10 mouse cellular contexts compared by ENCODE assay signal in genomic region chr3:101141864-101142263, GRCm38 (mm10). TPM values are rescaled to one million over a fixed set of nuclear protein-coding genes. Genes with fewer than 3 reads are reported as not detected.
A peak's percentile ranks its signal among the peaks of the same experiment; 100 is the strongest.
DNase-seq lines count a peak whose midpoint lies in the region; ATAC-seq and TF ChIP-seq lines count a peak whose summit lies in the region.
"Had no signal": no experiment of that assay in that cellular context is flagged by ENCODE, and none has a peak within 500 bp of the region (broad histone marks: within the 10 kb centered on the region; RNA-seq: fewer than 3 reads in every experiment).

No protein-coding gene starts in this region.

- H3K36me3 ChIP-seq in kidney, embryonic 16.5 days (ENCODE audit: insufficient read depth, low read length) = no peaks in the 10 kb centered on the region
- H3K36me3 ChIP-seq: forebrain, embryonic 15.5 days; intestine, embryonic 15.5 days had no signal

- 59% methylated on average over 8 of the region's 8 CpGs for WGBS in lung, adult 2 months
- 80% methylated on average over 8 of the region's 8 CpGs for WGBS in kidney, embryonic 16.5 days

- TF ChIP-seq CTCF in lung, adult 2 months (IDR thresholded peaks at IDR 0.05; ENCODE audit: insufficient read depth, low read length) = no peak

- no peak overlapping the region for H3K4me2 ChIP-seq in kidney, embryonic 16.5 days (replicated peaks; ENCODE audit: low read depth, low read length)
- H3K4me2 ChIP-seq: forebrain, embryonic 15.5 days; intestine, embryonic 15.5 days had no signal

- H3K27ac ChIP-seq in kidney, embryonic 16.5 days (ENCODE audit: low read length) = no peak overlapping the region
- H3K27ac ChIP-seq: forebrain, embryonic 15.5 days; intestine, embryonic 15.5 days had no signal

- no peak overlapping the region for H3K4me3 ChIP-seq in lung, adult 2 months (replicated peaks; ENCODE audit: extremely low read depth, low read depth, low read length)
- H3K4me3 ChIP-seq in kidney, embryonic 16.5 days (ENCODE audit: low read length) = no peak overlapping the region
- H3K4me3 ChIP-seq: forebrain, embryonic 15.5 days; intestine, embryonic 15.5 days had no signal

- no peak for TF ChIP-seq POLR2A in lung, adult 2 months (IDR thresholded peaks at IDR 0.05; ENCODE audit: borderline replicate concordance, extremely low read depth, low read depth, low read length)

- no peaks in the 10 kb centered on the region for H3K9me3 ChIP-seq in kidney, embryonic 16.5 days (ENCODE audit: low read length)
- H3K9me3 ChIP-seq: forebrain, embryonic 15.5 days; intestine, embryonic 15.5 days had no signal

- 0 out of 2 replicates have a peak, but pooled peaks cover 4% of the 10 kb centered on the region for H3K4me1 ChIP-seq in lung, adult 2 months (ENCODE audit: control insufficient read depth, insufficient read depth, low read length)
- peaks cover 8% of the 10 kb centered on the region for H3K4me1 ChIP-seq in kidney, embryonic 16.5 days (ENCODE audit: insufficient read depth, low read length)

- no peak overlapping the region for H3K9ac ChIP-seq in kidney, embryonic 16.5 days (replicated peaks; ENCODE audit: low read length)
- H3K9ac ChIP-seq: forebrain, embryonic 15.5 days; intestine, embryonic 15.5 days had no signal

- no peak for ATAC-seq in kidney, embryonic 16.5 days (ENCODE audit: low FRiP score, low TSS enrichment)
- ATAC-seq: forebrain, embryonic 15.5 days; intestine, embryonic 15.5 days had no signal

- DNase-seq in gastrocnemius, adult 18-20 months (ENCODE audit: low spot score) = peak; percentile 42
- DNase-seq in gastrocnemius, postnatal 4 days (ENCODE audit: low spot score in 2 of 2) = no peak
- peak; percentile 38 for DNase-seq in lung, postnatal 25 days (ENCODE audit: low spot score)
- no peak for DNase-seq in lung, adult 2 months
- DNase-seq in adrenal gland, adult 2 months = peak; percentile 67
- DNase-seq in layer of hippocampus, adult 8-10 months (ENCODE audit: low spot score in 2 of 2) = peak; percentile 48 to 53
- DNase-seq: thymus, postnatal 14 days had no signal

- H3K27me3 ChIP-seq in kidney, embryonic 16.5 days (ENCODE audit: insufficient read depth, low read length) = no peaks in the 10 kb centered on the region
- H3K27me3 ChIP-seq: forebrain, embryonic 15.5 days; intestine, embryonic 15.5 days had no signal

RNA-seq across cellular contexts. Expression of gene Ptgfrn, which starts 31.8 kb away (rescaled TPM):
- total RNA-seq in gastrocnemius, adult 18-20 months (2021) = 1 to 10 TPM; 6.7 to 8.5 TPM
- 10 to 100 TPM; 87.5 to 90.5 TPM for total RNA-seq in gastrocnemius, postnatal 4 days (2021)
- 63.0 and 81.5 TPM in 2 replicates for polyA plus RNA-seq in lung, adult 2 months (2012; rRNA removed)
- 10 to 100 TPM; 29.1 to 48.4 TPM for total RNA-seq in adrenal gland, adult 2 months (2021)
- polyA plus RNA-seq in adrenal gland, adult 2 months (2012; rRNA removed) = 13.5 and 16.5 TPM in 2 replicates
- total RNA-seq in layer of hippocampus, adult 8-10 months (2022) = 10 to 100 TPM; 10.8 to 14.7 (median 12.3) TPM
- 2.1 and 2.4 TPM in 2 replicates for polyA plus RNA-seq in kidney, embryonic 16.5 days (2015; fragmentation: Nextera tagmentation; extraction: Ambion mirVana)

Comparison
In these comparisons a context has a peak if more than half of its experiments do, and no peak if none do; other contexts are left out.
1. DNase-seq: peak in gastrocnemius, adult 18-20 months (single experiment), lung, postnatal 25 days (single experiment), adrenal gland, adult 2 months (single experiment) and layer of hippocampus, adult 8-10 months (2 of 2); none in gastrocnemius, postnatal 4 days (0 of 2) and lung, adult 2 months (single experiment).